Mouse (Mus musculus) lung, postnatal 0 days (tissue): ENCODE results near the gene Acsm2.

Experiments used
- CTCF ChIP-seq: IDR thresholded peaks from 2 replicates; pipeline ENCODE4 v1.5.1; 2016; ENCODE audit warnings: antibody characterized with exemption, mild to moderate bottlenecking
- EP300 ChIP-seq: IDR thresholded peaks from 2 replicates; pipeline ENCODE4 v1.6.1; 2016; ENCODE audit warnings: antibody characterized with exemption, mild to moderate bottlenecking, control low read depth

DNA sequence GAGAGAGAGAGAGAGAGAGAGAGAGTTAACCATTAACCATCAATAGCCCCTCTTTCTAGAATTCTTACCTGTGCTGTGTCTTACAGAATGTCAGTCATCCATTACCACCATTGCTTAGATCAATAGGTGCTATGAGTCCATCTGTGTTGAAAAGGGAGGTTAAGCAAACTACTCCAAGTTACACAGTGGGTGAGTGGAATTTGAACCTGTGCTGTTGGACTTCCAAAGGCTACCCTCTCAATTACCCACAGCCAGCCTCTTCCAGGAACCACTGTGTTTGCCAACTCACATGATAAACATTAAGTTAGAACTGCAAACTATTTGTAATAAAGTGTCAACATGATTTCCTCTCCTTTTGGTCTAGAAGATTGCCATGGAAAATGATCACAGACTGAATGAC is 66.0 kb downstream of the Acsm2 start:
- TF ChIP-seq CTCF (no peak), EP300 (no peak)
